Mouse (Mus musculus): Measurements from ENCODE around the gene Laptm4a. TPM values are rescaled to one million over a fixed set of nuclear protein-coding genes. Genes with fewer than 3 reads are reported as not detected.

Laptm4a gene
- 79.4 and 90.1 TPM in 2 replicates for total RNA-seq (2023)

GRCm38 (mm10) chr12:8921394-8922368 lies at the start of gene Laptm4a:
Gene Laptm4a, plus strand, starts transcription at chr12:8921664.

GRCm38 (mm10) chr12:8947714-8948464 lies 26.4 kb downstream of the Laptm4a start, which contains the start of gene Matn3:
Gene Matn3, plus strand, starts transcription at chr12:8947929.

GRCm38 (mm10) chr12:8973820-8974465 lies 52.5 kb downstream of the Laptm4a start, which contains the start of gene Wdr35:
Gene Wdr35, plus strand, starts transcription at chr12:8973892.

Other genes with a start within 250 kb of the Laptm4a start
- gene Pum2, start 247.5 kb upstream of the Laptm4a start, total RNA-seq (2023), result 164 and 199 TPM in 2 replicates
- 0.85 and 2.8 TPM in 2 replicates for gene Sdc1, start 150.3 kb upstream of the Laptm4a start, total RNA-seq (2023)
- not detected in 2 replicates for gene Matn3, start 26.3 kb downstream of the Laptm4a start, total RNA-seq (2023)
- 0.73 and 1.2 TPM in 2 replicates for gene Wdr35, start 52.2 kb downstream of the Laptm4a start, total RNA-seq (2023)
- gene Ttc32, start 108.3 kb downstream of the Laptm4a start, total RNA-seq (2023), result 6.2 and 8.5 TPM in 2 replicates